Mouse (Mus musculus) liver, postnatal 0 days (tissue): ENCODE data around the gene Tprgl. TPM values are rescaled to one million over a fixed set of nuclear protein-coding genes. Genes with fewer than 3 reads are reported as not detected.

Experiments used
- ATAC-seq: fragments of 200-750 bp; cut with Nextera tagmentation; 2 replicates; pipeline ENCODE4 v1.8.0; 2017; ENCODE audit warnings: mild to moderate bottlenecking, moderate library complexity
- DNase-seq: peaks from one replicate; pipeline ENCODE4 v3.0.0-alpha.2; 2016
- H3K27ac ChIP-seq: fragments of 300-500 bp; sonication (generic); 2 replicates; pipeline ENCODE4 v1.5.1; 2014; ENCODE audit warnings: antibody characterized with exemption, moderate library complexity, mild to moderate bottlenecking, low read depth
- H3K27me3 ChIP-seq: fragments of 300-500 bp; sonication (generic); 2 replicates; pipeline ENCODE4 v1.6.1; 2014; ENCODE audit warnings: low read length, control low read depth, mixed read lengths; ENCODE audit not compliant: insufficient read depth
- H3K36me3 ChIP-seq: fragments of 300-500 bp; sonication (generic); replicated peaks from 2 replicates; pipeline ENCODE4 v1.6.1; 2014; ENCODE audit warnings: mild to moderate bottlenecking, control low read depth, low read length, moderate library complexity, mixed read lengths; ENCODE audit not compliant: insufficient read depth
- H3K4me1 ChIP-seq: fragments of 300-500 bp; sonication (generic); 2 replicates; pipeline ENCODE4 v1.6.1; 2014; ENCODE audit warnings: antibody characterized with exemption, mild to moderate bottlenecking, control low read depth; ENCODE audit not compliant: insufficient read depth
- H3K4me2 ChIP-seq: fragments of 300-500 bp; sonication (generic); 2 replicates; pipeline ENCODE4 v1.6.1; 2014; ENCODE audit warnings: low read depth, mild to moderate bottlenecking, low read length, moderate library complexity, mixed read lengths
- H3K4me3 ChIP-seq: fragments of 300-500 bp; sonication (generic); 2 replicates; pipeline ENCODE4 v1.5.1; 2014; ENCODE audit warnings: low read depth, low read length
- H3K9ac ChIP-seq: fragments of 300-500 bp; sonication (generic); replicated peaks from 2 replicates; pipeline ENCODE4 v1.6.1; 2014; ENCODE audit warnings: mild to moderate bottlenecking, moderate library complexity
- H3K9me3 ChIP-seq: fragments of 300-500 bp; sonication (generic); 2 replicates; pipeline ENCODE4 v1.6.1; 2016; ENCODE audit warnings: mild to moderate bottlenecking, control low read depth, low read length, mixed read lengths
- CTCF ChIP-seq: sonication (generic); IDR thresholded peaks from 2 replicates; pipeline ENCODE4 v1.5.1; 2016; ENCODE audit warnings: antibody characterized with exemption, low read depth
- EP300 ChIP-seq: IDR thresholded peaks from 2 replicates; pipeline ENCODE4 v1.6.1; 2016; ENCODE audit warnings: antibody characterized with exemption, low read depth, mild to moderate bottlenecking
- WGBS: fragments of 180-500 bp; shearing (Covaris S2); extraction: QIAGEN DNeasy Blood & Tissue Kit; methylation state at CpG from one replicate; pipeline ENCODE4 v1.1.7; 2014; ENCODE audit not compliant: insufficient replicate concordance; 5-methylcytosine and 5-hydroxymethylcytosine counted together
- polyA plus RNA-seq: library from polyadenylated mRNA; unstranded; fragments of >200 nt; fragmentation: Nextera tagmentation; extraction: Ambion mirVana; gene quantifications from 2 replicates; pipeline ENCODE4 v1.2.1, GENCODE M21; 2015

The Tprgl gene
- polyA plus RNA-seq, 1 experiment from 2014 or later, result 74.4 TPM

GRCm38 (mm10) chr4:154154104-154154503, 6.4 kb downstream of the Tprgl start:
- peaks cover 56% of the 10 kb centered on the region for H3K36me3 ChIP-seq
- H3K4me1 ChIP-seq, result 0 out of 2 replicates have a peak, but pooled peaks cover 3% of the 10 kb centered on the region
- no peaks in the 10 kb centered on the region for H3K27me3 ChIP-seq
- H3K9me3 ChIP-seq, result no peaks in the 10 kb centered on the region
- DNase-seq (peak; percentile 42), ATAC-seq (peak; percentile 79)
- H3K4me2 ChIP-seq, result no peak overlapping the region
- no peak for TF ChIP-seq CTCF
- TF ChIP-seq EP300, result no peak
- WGBS, result 69% methylated on average over 11 of the region's 11 CpGs
- H3K27ac ChIP-seq, result peak overlapping the region; percentile 59
- H3K4me3 ChIP-seq, result no peak overlapping the region
- H3K9ac ChIP-seq, result no peak overlapping the region

GRCm38 (mm10) chr4:154146342-154146741, 14.1 kb downstream of the Tprgl start:
- 80% methylated on average over 10 of the region's 10 CpGs for WGBS
- peaks cover 12% of the 10 kb centered on the region for H3K36me3 ChIP-seq
- no peak for DNase-seq

GRCm38 (mm10) chr4:154144712-154145111, 15.8 kb downstream of the Tprgl start:
- H3K4me1 ChIP-seq, result peaks cover 24% of the 10 kb centered on the region
- no peak overlapping the region for H3K4me3 ChIP-seq
- H3K4me2 ChIP-seq, result no peak overlapping the region
- 87% methylated on average over 3 of the region's 3 CpGs for WGBS
- H3K9me3 ChIP-seq, result no peaks in the 10 kb centered on the region
- no peak overlapping the region for H3K9ac ChIP-seq
- H3K27me3 ChIP-seq, result peaks cover 24% of the 10 kb centered on the region
- H3K27ac ChIP-seq, result no peak overlapping the region
- peaks cover 7% of the 10 kb centered on the region for H3K36me3 ChIP-seq
- ATAC-seq (no peak), DNase-seq (no peak)
- TF ChIP-seq CTCF (no peak), EP300 (no peak)

More at GRCm38 (mm10) chr4:154146342-154146741, 14.1 kb downstream of the Tprgl start:
- no peak overlapping the region for H3K9ac ChIP-seq
- H3K4me1 ChIP-seq, result peaks cover 12% of the 10 kb centered on the region
- H3K27ac ChIP-seq, result no peak overlapping the region
- no peak for ATAC-seq
- no peak overlapping the region for H3K4me2 ChIP-seq
- peaks cover 7% of the 10 kb centered on the region for H3K27me3 ChIP-seq
- H3K4me3 ChIP-seq, result no peak overlapping the region
- TF ChIP-seq EP300 (no peak), CTCF (no peak)
- no peaks in the 10 kb centered on the region for H3K9me3 ChIP-seq

GRCm38 (mm10) chr4:154142211-154143040, 18.0 kb downstream of the Tprgl start, which contains the start of gene Wrap73:
TSS of gene Wrap73 (plus strand) at chr4:154142372.
- peak within 1 kb of the TSS; percentile 96 for H3K4me2 ChIP-seq
- peak within 1 kb of the TSS; percentile 95 for H3K4me3 ChIP-seq
- peak within 1 kb of the TSS; percentile 86 for H3K27ac ChIP-seq
- peak within 1 kb of the TSS; percentile 92 for H3K9ac ChIP-seq
- H3K4me1 ChIP-seq, result peaks cover 26% of the 10 kb centered on the region
- no peaks in the 10 kb centered on the region for H3K9me3 ChIP-seq
- 2% methylated on average over 46 of the region's 49 CpGs for WGBS
- ATAC-seq, result peak; percentile 98
- peaks cover 2% of the 10 kb centered on the region for H3K36me3 ChIP-seq
- TF ChIP-seq EP300, result no peak
- TF ChIP-seq CTCF, result no peak
- H3K27me3 ChIP-seq, result peaks cover 47% of the 10 kb centered on the region
- peak; percentile 92 for DNase-seq

GRCm38 (mm10) chr4:154141009-154141867, 19.2 kb downstream of the Tprgl start:
- Histone ChIP-seq H3K4me3 (peak overlapping the region; percentile 95), H3K27me3 (peaks cover 57% of the 10 kb centered on the region), H3K36me3 (peaks cover 2% of the 10 kb centered on the region; the same call in 1 of the 2 replicates), H3K9ac (no peak overlapping the region), H3K9me3 (no peaks in the 10 kb centered on the region), H3K4me1 (peaks cover 26% of the 10 kb centered on the region), H3K4me2 (peak overlapping the region; percentile 96), H3K27ac (no peak overlapping the region)
- TF ChIP-seq EP300, result no peak
- TF ChIP-seq CTCF, result no peak
- DNase-seq, result no peak
- 1% methylated on average over 42 of the region's 42 CpGs for WGBS
- ATAC-seq, result no peak

- Histone ChIP-seq H3K4me3 (peak overlapping the region; percentile 49), H3K27me3 (peaks cover 61% of the 10 kb centered on the region), H3K36me3 (no peaks in the 10 kb centered on the region), H3K4me2 (peak overlapping the region; percentile 77), H3K9ac (no peak overlapping the region), H3K27ac (no peak overlapping the region), H3K4me1 (peaks cover 26% of the 10 kb centered on the region), H3K9me3 (no peaks in the 10 kb centered on the region)
- ATAC-seq (no peak), DNase-seq (no peak)
- WGBS, result 2% methylated on average over 44 of the region's 46 CpGs
- no peak for TF ChIP-seq CTCF
- no peak for TF ChIP-seq EP300
Measured at GRCm38 (mm10) chr4:154140213-154141008, 20.1 kb downstream of the Tprgl start.
